Mouse (Mus musculus) intestine, embryonic 15.5 days (tissue): ENCODE data around the gene Cdkn1a. TPM values are rescaled to one million over a fixed set of nuclear protein-coding genes. Genes with fewer than 3 reads are reported as not detected.
A peak's percentile ranks its signal among the peaks of the same experiment; 100 is the strongest.

Experiments
- ATAC-seq: fragments of 200-750 bp; cut with Nextera tagmentation; 2 replicates; pipeline ENCODE4 v1.8.0; 2017; ENCODE audit warnings: moderate TSS enrichment, moderate library complexity
- H3K27ac ChIP-seq: fragments of 300-500 bp; sonication (generic); 2 replicates; pipeline ENCODE4 v1.5.1; 2015; ENCODE audit warnings: mild to moderate bottlenecking, inconsistent platforms
- H3K27me3 ChIP-seq: fragments of 300-500 bp; sonication (generic); replicated peaks from 2 replicates; pipeline ENCODE4 v1.6.1; 2015; ENCODE audit warnings: inconsistent platforms
- H3K36me3 ChIP-seq: fragments of 300-500 bp; sonication (generic); 2 replicates; pipeline ENCODE4 v1.6.1; 2015; ENCODE audit warnings: inconsistent platforms
- H3K4me1 ChIP-seq: fragments of 300-500 bp; sonication (generic); replicated peaks from 2 replicates; pipeline ENCODE4 v1.6.1; 2015; ENCODE audit warnings: inconsistent platforms
- H3K4me2 ChIP-seq: fragments of 300-500 bp; sonication (generic); replicated peaks from 2 replicates; pipeline ENCODE4 v1.6.1; 2015; ENCODE audit warnings: mild to moderate bottlenecking, inconsistent platforms
- H3K4me3 ChIP-seq: fragments of 300-500 bp; sonication (generic); replicated peaks from 2 replicates; pipeline ENCODE4 v1.5.1; 2015; ENCODE audit warnings: inconsistent platforms
- H3K9ac ChIP-seq: fragments of 300-500 bp; sonication (generic); 2 replicates; pipeline ENCODE4 v1.6.1; 2015; ENCODE audit warnings: inconsistent platforms
- H3K9me3 ChIP-seq: fragments of 300-500 bp; sonication (generic); 2 replicates; pipeline ENCODE4 v1.6.1; 2016; ENCODE audit warnings: inconsistent platforms
- WGBS: fragments of 180-500 bp; shearing (Covaris S2); methylation state at CpG from one replicate; pipeline ENCODE4 v1.1.7; 2015; 5-methylcytosine and 5-hydroxymethylcytosine counted together
- polyA plus RNA-seq: library from polyadenylated mRNA; unstranded; fragments of >200 nt; fragmentation: Nextera tagmentation; extraction: Ambion mirVana; gene quantifications from 2 replicates; pipeline ENCODE4 v1.2.1, GENCODE M21; 2015

Cdkn1a gene
- polyA plus RNA-seq, 1 experiment from 2014 or later, result 92.2 TPM

DNA sequence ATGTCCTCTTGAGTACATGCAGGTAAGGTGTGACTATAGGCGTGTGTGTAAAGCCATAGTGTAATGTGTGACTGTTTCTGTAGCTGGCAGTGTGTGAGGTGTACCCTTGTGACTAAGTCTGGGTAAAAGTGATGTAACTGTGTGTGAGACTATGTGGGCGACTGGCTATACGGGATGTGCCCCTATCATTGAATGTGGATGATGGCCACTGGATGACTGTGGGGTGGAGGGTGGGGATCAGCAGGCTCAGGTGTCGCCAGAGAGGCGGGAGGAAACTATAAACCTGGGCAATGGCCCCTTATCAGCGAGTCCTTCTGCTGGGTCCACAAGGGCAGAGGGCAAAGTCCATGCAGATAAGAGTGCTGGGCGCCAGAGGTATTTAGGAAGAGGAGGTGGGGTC lies 40.9 kb upstream of the Cdkn1a start:
- peak; percentile 85 for ATAC-seq
- H3K9me3 ChIP-seq, result no peaks in the 10 kb centered on the region

DNA sequence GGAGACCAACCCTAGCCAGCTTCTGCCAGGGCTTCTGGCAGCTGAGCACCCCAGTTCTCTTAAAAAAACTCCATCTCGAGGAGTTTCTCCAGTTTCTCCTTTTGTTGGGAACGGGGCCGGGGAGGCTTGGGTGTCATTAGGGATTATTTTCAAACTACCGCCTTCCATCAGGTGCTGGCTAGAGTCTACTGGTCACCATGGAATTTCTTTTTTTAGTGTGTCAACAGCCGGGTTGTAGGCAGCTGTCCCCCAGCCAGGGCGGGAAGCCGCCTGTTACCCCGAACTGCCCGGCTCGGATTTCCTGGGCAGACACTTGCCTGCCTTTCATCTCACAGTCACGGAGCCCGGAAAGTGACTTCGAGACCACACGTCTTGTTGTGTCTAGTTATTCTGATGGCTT lies 40.0 kb upstream of the Cdkn1a start:
- Histone ChIP-seq H3K27ac (peak overlapping the region; percentile 79), H3K9me3 (no peaks in the 10 kb centered on the region), H3K4me1 (peaks cover 28% of the 10 kb centered on the region), H3K9ac (no peak overlapping the region; the same call in 1 of the 2 replicates), H3K27me3 (no peaks in the 10 kb centered on the region), H3K4me3 (no peak overlapping the region), H3K36me3 (peaks cover 16% of the 10 kb centered on the region), H3K4me2 (peak overlapping the region; percentile 44)
- no peak for ATAC-seq
- 30% methylated on average over 14 of the region's 14 CpGs for WGBS

More for the DNA sequence above, 40.9 kb upstream of the Cdkn1a start:
- peaks cover 28% of the 10 kb centered on the region for H3K4me1 ChIP-seq
- H3K4me3 ChIP-seq, result no peak overlapping the region
- 63% methylated on average over 7 of the region's 7 CpGs for WGBS
- peak overlapping the region; percentile 79 for H3K27ac ChIP-seq
- peaks cover 20% of the 10 kb centered on the region for H3K36me3 ChIP-seq
- H3K4me2 ChIP-seq, result peak overlapping the region; percentile 44
- H3K27me3 ChIP-seq, result no peaks in the 10 kb centered on the region
- no peak overlapping the region for H3K9ac ChIP-seq

DNA sequence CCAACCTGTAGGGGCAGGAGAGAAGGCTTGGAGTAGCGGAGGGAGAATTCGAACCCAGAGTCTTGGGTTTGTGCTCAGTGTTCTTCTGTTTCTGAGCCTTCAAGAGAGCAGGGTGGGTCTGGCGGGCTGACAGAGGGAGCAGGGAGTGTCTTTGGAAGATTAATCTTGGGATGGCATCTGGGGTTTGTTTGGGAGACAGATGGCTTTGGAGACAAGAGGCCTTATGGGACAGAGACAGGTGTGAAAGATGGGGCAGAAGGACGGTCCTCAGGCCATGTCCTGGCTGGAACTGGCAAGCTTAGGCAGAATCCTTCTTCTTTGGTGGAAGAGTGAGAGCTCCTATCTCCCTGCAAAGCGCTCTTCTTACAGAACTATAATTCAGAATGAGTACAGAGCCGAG lies 37.7 kb upstream of the Cdkn1a start:
- WGBS, result 89% methylated on average over 6 of the region's 6 CpGs
- no peak for ATAC-seq
- peaks cover 37% of the 10 kb centered on the region for H3K4me1 ChIP-seq

DNA sequence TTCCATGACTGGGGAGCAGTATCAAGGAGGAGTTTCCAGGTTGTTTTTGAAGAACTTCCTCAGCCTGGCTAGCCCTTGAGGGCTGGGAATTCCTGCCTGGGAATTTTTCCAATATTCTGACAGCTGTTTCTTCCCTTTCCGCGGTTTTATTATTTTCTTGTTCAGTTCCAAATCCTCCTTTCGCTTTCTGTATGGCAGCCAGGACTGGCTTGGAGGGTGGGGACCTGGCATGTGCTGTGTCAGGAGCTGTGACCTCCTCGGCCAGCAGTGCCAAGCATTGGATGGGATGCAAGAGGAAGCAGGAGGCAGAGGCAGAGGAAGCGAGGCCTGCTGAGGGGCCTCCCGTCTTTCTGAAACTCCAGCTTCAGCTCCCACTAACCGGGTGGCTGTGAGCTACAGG lies 36.9 kb upstream of the Cdkn1a start:
- H3K27ac ChIP-seq, result 0 out of 2 replicates have a peak overlapping the region, but pooled peaks have one; percentile 15
- H3K4me2 ChIP-seq, result no peak overlapping the region
- H3K9ac ChIP-seq, result no peak overlapping the region
- ATAC-seq, result no peak
- peaks cover 37% of the 10 kb centered on the region for H3K4me1 ChIP-seq
- no peak overlapping the region for H3K4me3 ChIP-seq
- H3K27me3 ChIP-seq, result no peaks in the 10 kb centered on the region
- 35% methylated on average over 7 of the region's 7 CpGs for WGBS
- no peaks in the 10 kb centered on the region for H3K9me3 ChIP-seq
- H3K36me3 ChIP-seq, result no peaks in the 10 kb centered on the region

More for the DNA sequence above, 37.7 kb upstream of the Cdkn1a start:
- Histone ChIP-seq H3K9ac (no peak overlapping the region), H3K27me3 (no peaks in the 10 kb centered on the region), H3K4me2 (no peak overlapping the region), H3K27ac (no peak overlapping the region), H3K4me3 (no peak overlapping the region), H3K9me3 (no peaks in the 10 kb centered on the region), H3K36me3 (0 out of 2 replicates have a peak, but pooled peaks cover under 1% of the 10 kb centered on the region)

DNA sequence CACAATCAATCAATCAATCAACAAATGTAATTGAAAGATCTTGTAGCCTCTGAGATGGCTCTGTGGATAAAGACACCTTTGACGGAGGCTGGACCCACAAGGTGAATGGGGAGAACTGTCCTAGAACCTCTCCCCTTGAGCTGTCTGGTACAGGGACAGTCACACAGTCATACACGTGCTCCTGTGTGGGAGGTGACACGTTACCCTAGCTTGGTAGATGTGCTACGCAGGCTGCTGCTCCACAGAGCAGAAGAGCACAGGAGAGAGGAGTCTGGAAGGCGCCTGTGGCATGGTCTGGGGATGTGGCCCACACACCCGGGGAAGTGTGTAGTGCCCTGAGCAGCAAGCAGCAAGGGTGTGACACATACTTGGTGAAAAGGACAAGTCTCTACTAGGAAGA lies 36.3 kb upstream of the Cdkn1a start:
- H3K9ac ChIP-seq, result no peak overlapping the region
- WGBS, result 77% methylated on average over 6 of the region's 6 CpGs
- H3K4me2 ChIP-seq, result no peak overlapping the region
- peaks cover 37% of the 10 kb centered on the region for H3K4me1 ChIP-seq
- H3K27me3 ChIP-seq, result no peaks in the 10 kb centered on the region
- H3K36me3 ChIP-seq, result no peaks in the 10 kb centered on the region
- H3K4me3 ChIP-seq, result no peak overlapping the region
- ATAC-seq, result no peak
- H3K27ac ChIP-seq, result no peak overlapping the region
- H3K9me3 ChIP-seq, result no peaks in the 10 kb centered on the region

DNA sequence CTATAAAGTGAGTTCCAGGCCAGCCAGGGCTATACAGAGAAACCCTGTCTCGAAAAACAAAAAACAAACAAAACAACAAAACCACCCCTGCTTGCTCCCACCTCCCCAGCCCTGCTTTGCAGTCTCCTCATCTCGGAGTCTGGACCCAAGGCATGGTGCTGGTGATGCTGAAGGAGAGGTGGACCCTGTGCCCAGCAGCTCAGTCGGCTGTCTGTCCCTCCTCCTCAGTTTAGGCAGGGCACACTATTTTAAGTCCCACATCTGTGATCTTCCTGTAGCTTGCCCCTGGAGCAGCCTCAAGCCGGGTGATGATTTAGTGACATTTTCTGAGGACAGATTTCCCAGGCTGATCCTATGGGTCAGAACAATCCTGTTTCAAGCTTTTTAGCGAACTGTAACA lies 35.2 kb upstream of the Cdkn1a start:
- Histone ChIP-seq H3K9ac (no peak overlapping the region), H3K36me3 (no peaks in the 10 kb centered on the region), H3K9me3 (no peaks in the 10 kb centered on the region), H3K27ac (no peak overlapping the region), H3K4me3 (no peak overlapping the region), H3K4me1 (peaks cover 27% of the 10 kb centered on the region), H3K27me3 (no peaks in the 10 kb centered on the region), H3K4me2 (no peak overlapping the region)
- no peak for ATAC-seq
- 60% methylated on average over 5 of the region's 5 CpGs for WGBS

DNA sequence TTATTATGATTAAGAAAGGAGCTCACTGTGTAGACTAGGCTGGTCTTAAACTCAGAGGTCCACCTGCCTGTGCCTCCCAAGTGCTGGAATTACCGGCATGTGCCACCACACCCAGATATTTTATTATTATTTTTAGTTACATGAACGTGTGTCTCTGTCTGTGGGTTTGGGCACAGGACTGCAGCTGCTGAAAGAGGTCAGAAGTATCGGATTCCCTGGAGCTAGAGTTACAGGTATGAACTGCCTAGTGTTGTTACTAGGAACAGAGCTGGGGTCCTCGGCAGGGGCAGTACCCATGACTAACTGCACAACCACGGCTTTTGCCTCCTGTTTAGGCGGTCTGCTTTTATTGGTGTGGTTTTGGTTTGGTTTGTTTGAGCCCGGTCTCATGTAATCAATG lies 34.6 kb upstream of the Cdkn1a start:
- 16% methylated on average over 7 of the region's 7 CpGs for WGBS
- no peak overlapping the region for H3K9ac ChIP-seq
- H3K4me2 ChIP-seq, result no peak overlapping the region
- H3K9me3 ChIP-seq, result no peaks in the 10 kb centered on the region
- no peaks in the 10 kb centered on the region for H3K36me3 ChIP-seq
- peaks cover 26% of the 10 kb centered on the region for H3K4me1 ChIP-seq
- H3K27me3 ChIP-seq, result no peaks in the 10 kb centered on the region
- H3K27ac ChIP-seq, result no peak overlapping the region
- ATAC-seq, result no peak
- H3K4me3 ChIP-seq, result no peak overlapping the region

DNA sequence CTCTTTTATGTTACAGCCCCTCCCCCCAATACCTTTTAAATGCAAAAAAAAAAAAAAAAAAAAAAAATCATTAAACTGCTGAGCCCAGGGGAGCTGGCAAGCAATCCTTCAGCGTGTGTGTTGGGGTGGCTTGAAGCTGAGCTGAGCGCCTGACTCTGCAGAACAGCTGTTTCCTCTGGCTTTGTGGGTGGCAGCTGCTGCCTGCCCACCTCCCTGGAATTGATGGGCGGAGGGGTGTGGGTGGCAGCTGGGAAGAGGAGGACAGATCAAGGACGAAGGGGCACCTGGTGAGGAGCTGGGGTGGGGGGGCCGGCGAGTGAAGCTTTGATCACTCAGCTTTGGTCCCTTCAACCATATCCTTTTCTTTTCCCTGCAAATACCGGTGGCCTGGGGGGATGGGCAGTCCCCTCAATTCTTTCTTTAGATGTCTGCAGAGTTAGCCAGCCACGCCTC lies 34.1 kb upstream of the Cdkn1a start:
- no peaks in the 10 kb centered on the region for H3K36me3 ChIP-seq
- H3K27me3 ChIP-seq, result no peaks in the 10 kb centered on the region
- H3K4me2 ChIP-seq, result no peak overlapping the region; the same call in 1 of the 2 replicates
- 0 out of 2 replicates have a peak overlapping the region, but pooled peaks have one; percentile 27 for H3K27ac ChIP-seq
- no peak overlapping the region for H3K9ac ChIP-seq
- no peaks in the 10 kb centered on the region for H3K9me3 ChIP-seq
- H3K4me1 ChIP-seq, result peaks cover 26% of the 10 kb centered on the region
- peak; percentile 52; the same call in 1 of the 2 replicates for ATAC-seq
- no peak overlapping the region for H3K4me3 ChIP-seq
- WGBS, result 13% methylated on average over 8 of the region's 8 CpGs

DNA sequence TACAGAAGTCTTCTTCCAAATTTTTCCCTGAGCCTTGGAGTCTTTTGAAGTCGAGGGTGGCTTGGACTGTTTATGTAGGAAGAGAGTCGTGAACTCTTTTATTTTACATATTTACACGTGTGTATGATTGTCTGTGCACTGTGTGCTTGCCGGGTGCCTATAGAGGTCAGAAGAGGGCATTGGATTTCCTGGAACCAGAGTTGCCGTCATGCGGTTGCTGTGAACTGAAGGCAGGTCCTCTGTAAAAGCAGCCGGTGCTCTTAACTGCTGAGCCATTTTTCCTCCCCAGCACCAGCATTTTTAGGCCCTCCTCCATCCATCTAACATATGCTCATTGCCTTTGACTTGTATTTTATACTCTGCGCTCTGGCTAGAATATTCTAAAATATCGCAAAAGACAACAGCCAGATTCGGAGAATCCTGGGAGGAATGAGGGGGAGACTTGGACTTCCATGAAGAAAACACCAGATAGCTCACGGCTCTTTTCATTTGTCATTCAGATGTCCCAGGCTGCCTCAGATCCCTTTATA lies 33.4 kb upstream of the Cdkn1a start:
- no peaks in the 10 kb centered on the region for H3K27me3 ChIP-seq
- peaks cover 28% of the 10 kb centered on the region for H3K4me1 ChIP-seq
- WGBS, result 74% methylated on average over 11 of the region's 11 CpGs
- no peak overlapping the region for H3K4me2 ChIP-seq
- no peaks in the 10 kb centered on the region for H3K9me3 ChIP-seq
- H3K4me3 ChIP-seq, result no peak overlapping the region
- ATAC-seq, result no peak
- H3K27ac ChIP-seq, result no peak overlapping the region
- no peaks in the 10 kb centered on the region for H3K36me3 ChIP-seq
- H3K9ac ChIP-seq, result no peak overlapping the region

DNA sequence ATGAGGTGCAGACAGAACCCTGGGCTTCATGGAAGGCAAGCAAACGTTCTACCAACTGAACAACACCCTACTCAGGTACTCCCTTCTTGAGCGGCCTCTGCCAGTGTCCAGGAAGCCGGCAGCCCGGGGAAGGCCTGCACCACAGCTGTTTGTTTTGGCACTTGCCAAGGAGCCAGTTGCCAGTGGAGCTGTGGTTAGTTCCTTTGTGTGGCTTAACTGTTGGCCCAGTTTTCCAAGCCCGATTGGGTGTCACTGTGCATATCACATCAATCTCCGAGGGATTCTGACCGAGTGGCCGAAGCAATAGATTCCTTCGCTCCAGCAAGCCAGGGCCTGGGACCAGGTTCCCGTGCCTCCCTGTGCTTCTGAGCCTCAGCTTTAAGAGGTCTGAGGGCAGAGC lies 32.8 kb upstream of the Cdkn1a start:
- ATAC-seq, result no peak
- no peak overlapping the region for H3K27ac ChIP-seq
- no peak overlapping the region for H3K4me2 ChIP-seq
- no peaks in the 10 kb centered on the region for H3K36me3 ChIP-seq
- no peak overlapping the region for H3K9ac ChIP-seq
- peaks cover 28% of the 10 kb centered on the region for H3K4me1 ChIP-seq
- H3K4me3 ChIP-seq, result no peak overlapping the region
- no peaks in the 10 kb centered on the region for H3K9me3 ChIP-seq
- 79% methylated on average over 10 of the region's 10 CpGs for WGBS
- H3K27me3 ChIP-seq, result no peaks in the 10 kb centered on the region

DNA sequence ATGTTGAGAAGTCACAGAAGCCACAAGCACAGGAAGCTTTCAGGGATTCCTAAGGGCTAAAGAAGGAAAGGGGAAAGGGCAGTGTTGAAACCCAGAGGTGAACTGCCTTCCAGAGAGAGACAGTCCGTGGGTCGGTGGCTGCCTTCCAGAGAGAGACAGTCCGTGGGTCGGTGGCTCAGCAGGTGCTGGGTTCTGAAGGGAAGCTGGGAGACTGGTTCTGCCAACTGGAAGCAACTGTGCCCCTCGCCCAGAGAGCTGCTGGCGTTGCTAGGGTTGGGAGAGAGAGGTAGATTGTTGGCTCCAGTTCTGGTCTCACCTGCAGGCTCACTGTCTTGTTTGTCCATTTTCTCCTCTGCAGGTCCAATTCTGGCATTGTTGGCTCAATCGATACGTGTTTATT lies 32.3 kb upstream of the Cdkn1a start:
- no peak for ATAC-seq
- H3K4me1 ChIP-seq, result peaks cover 25% of the 10 kb centered on the region
- no peak overlapping the region for H3K9ac ChIP-seq
- H3K9me3 ChIP-seq, result no peaks in the 10 kb centered on the region
- H3K4me3 ChIP-seq, result no peak overlapping the region
- no peak overlapping the region for H3K27ac ChIP-seq
- WGBS, result 81% methylated on average over 8 of the region's 8 CpGs
- no peaks in the 10 kb centered on the region for H3K27me3 ChIP-seq
- H3K36me3 ChIP-seq, result no peaks in the 10 kb centered on the region
- no peak overlapping the region for H3K4me2 ChIP-seq

DNA sequence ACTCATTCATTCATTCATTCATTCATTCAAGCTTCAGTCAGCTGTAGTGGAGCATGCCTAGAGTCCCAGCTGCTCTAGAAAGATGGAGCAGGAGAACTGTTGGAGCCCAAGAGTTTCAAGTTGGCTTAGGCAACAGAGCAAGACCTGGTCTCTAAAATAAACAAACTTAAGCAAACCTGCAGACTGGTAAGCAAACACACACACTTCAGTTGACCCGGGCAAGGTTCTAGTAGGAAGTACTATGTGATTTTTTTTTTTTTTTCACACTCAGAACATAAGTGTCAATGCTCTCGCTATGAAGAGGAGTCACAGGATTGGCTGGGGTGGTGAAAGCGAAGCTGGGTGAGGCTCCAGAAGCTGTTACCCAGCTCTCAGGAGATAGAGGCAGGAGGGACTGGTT lies 31.2 kb upstream of the Cdkn1a start:
- Histone ChIP-seq H3K9ac (no peak overlapping the region), H3K9me3 (no peaks in the 10 kb centered on the region), H3K27me3 (no peaks in the 10 kb centered on the region), H3K36me3 (no peaks in the 10 kb centered on the region), H3K4me2 (no peak overlapping the region), H3K4me1 (peaks cover 16% of the 10 kb centered on the region), H3K4me3 (no peak overlapping the region), H3K27ac (no peak overlapping the region)
- ATAC-seq, result no peak
- WGBS, result 69% methylated on average over 3 of the region's 3 CpGs

DNA sequence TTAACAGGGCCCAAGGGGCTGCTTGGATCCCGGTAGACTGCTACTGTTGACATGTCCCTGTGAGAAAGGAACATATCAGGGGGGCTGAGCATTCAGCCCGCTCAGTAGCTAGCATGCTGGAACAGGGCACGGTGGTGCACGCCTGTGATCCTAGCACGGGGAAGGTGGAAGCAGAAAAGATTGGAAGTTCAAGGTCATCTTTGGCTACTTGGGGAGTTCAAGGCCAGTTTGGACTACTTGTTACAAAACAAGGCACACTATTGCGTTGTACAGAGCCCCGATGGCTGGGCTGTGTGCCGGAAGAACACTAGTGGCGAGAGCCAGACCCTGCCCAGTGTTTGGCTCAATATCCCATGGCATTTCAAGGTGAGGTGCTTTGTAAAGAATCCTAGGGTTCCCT lies 29.8 kb upstream of the Cdkn1a start:
- Histone ChIP-seq H3K27me3 (no peaks in the 10 kb centered on the region), H3K4me3 (no peak overlapping the region), H3K4me1 (peaks cover 16% of the 10 kb centered on the region), H3K9me3 (no peaks in the 10 kb centered on the region), H3K9ac (no peak overlapping the region), H3K27ac (no peak overlapping the region), H3K4me2 (no peak overlapping the region), H3K36me3 (no peaks in the 10 kb centered on the region)
- 87% methylated on average over 9 of the region's 9 CpGs for WGBS
- no peak for ATAC-seq
